Mouse (Mus musculus) right cerebral cortex, postnatal 4 days (tissue): ENCODE measurements around the gene Ago3.

Experiments used
- DNase-seq: peaks from one replicate; pipeline ENCODE4 v3.0.0-alpha.2; 2022

Gene Ago3

GRCm38 (mm10) chr4:126415707-126416106 lies 13.6 kb downstream of the Ago3 start:
- no peak for DNase-seq

GRCm38 (mm10) chr4:126412526-126412925 lies 16.8 kb downstream of the Ago3 start:
- DNase-seq = no peak

GRCm38 (mm10) chr4:126371497-126371896 lies 57.9 kb downstream of the Ago3 start:
- no peak for DNase-seq

GRCm38 (mm10) chr4:126360069-126360468 lies 69.3 kb downstream of the Ago3 start:
- no peak for DNase-seq

GRCm38 (mm10) chr4:126343451-126343850 lies 85.9 kb downstream of the Ago3 start:
- no peak for DNase-seq

- no peak for DNase-seq
Observed at GRCm38 (mm10) chr4:126339461-126339860, 89.9 kb downstream of the Ago3 start.

- DNase-seq = no peak
Observed at GRCm38 (mm10) chr4:126332358-126332757, 97.0 kb downstream of the Ago3 start.

- no peak for DNase-seq
Observed at GRCm38 (mm10) chr4:126331751-126332150, 97.6 kb downstream of the Ago3 start.

- DNase-seq = no peak
Observed at GRCm38 (mm10) chr4:126330295-126330694, 99.1 kb downstream of the Ago3 start.

GRCm38 (mm10) chr4:126326036-126326435 lies 103.3 kb downstream of the Ago3 start:
- DNase-seq = no peak

GRCm38 (mm10) chr4:126325281-126325861 lies 104.0 kb downstream of the Ago3 start, which contains the start of gene Tekt2:
Tekt2 (minus strand) TSS chr4:126325688.
- no peak for DNase-seq

GRCm38 (mm10) chr4:126324861-126325260 lies 104.5 kb downstream of the Ago3 start:
- no peak for DNase-seq

GRCm38 (mm10) chr4:126322646-126323045 lies 106.7 kb downstream of the Ago3 start:
- no peak for DNase-seq

GRCm38 (mm10) chr4:126321854-126322511 lies 107.4 kb downstream of the Ago3 start:
- no peak for DNase-seq

- peak; percentile 100 for DNase-seq
Observed at GRCm38 (mm10) chr4:126321111-126321853, 108.1 kb downstream of the Ago3 start, which contains the start of gene Adprhl2. Adprhl2 (minus strand) TSS chr4:126321703.

GRCm38 (mm10) chr4:126319806-126320205 lies 109.5 kb downstream of the Ago3 start:
- DNase-seq = no peak

- no peak for DNase-seq
Observed at GRCm38 (mm10) chr4:126316443-126317040, 112.8 kb downstream of the Ago3 start.

GRCm38 (mm10) chr4:126315931-126316330 lies 113.4 kb downstream of the Ago3 start:
- no peak for DNase-seq

GRCm38 (mm10) chr4:126314393-126314792 lies 115.0 kb downstream of the Ago3 start:
- no peak for DNase-seq

- no peak for DNase-seq
Observed at GRCm38 (mm10) chr4:126313202-126313601, 116.2 kb downstream of the Ago3 start.

- DNase-seq = no peak
Observed at GRCm38 (mm10) chr4:126311566-126312200, 117.7 kb downstream of the Ago3 start.

- no peak for DNase-seq
Observed at GRCm38 (mm10) chr4:126310344-126310743, 119.0 kb downstream of the Ago3 start.

GRCm38 (mm10) chr4:126309922-126310309 lies 119.4 kb downstream of the Ago3 start:
- DNase-seq = peak; percentile 92
